Mouse (Mus musculus): ENCODE measurements around the gene Gm17374. TPM values are rescaled to one million over a fixed set of nuclear protein-coding genes. Genes with fewer than 3 reads are reported as not detected.
A peak's percentile ranks its signal among the peaks of the same experiment; 100 is the strongest.
"Not testable (repeated sequence)": the region's sequence is repeated elsewhere in the genome, so short reads cannot be mapped to it uniquely, and the experiment has no call there.

Gm17374 gene
- polyA plus RNA-seq (2014; fragmentation: Nextera tagmentation; extraction: Ambion mirVana), result not detected in 2 replicates

DNA sequence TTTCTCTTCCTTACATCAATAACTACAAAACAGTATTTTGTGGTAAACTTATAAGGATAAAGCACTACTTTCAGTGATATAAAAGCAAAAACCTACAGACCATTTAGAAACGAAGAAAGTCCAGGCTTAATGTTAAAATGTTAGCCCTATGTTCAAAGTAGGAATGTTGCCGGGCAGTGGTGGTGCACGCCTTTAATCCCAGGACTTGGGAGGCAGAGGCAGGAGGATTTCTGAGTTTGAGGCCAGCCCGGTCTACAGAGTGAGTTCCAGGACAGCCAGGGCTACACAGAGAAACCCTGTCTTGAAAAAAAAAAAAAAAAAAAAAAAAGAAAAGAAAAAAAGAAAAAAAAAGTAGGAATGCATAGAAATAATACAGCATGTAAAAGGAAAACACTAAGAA, at the start of gene Gm17374:
TSS of gene Gm17374 (plus strand) at position 301 of the 400 bp plus-strand sequence.
- not testable (repeated sequence) for H3K4me1 ChIP-seq (ENCODE audit: control insufficient read depth, insufficient read depth, low read length); H3K4me2 ChIP-seq (ENCODE audit: low read length); H3K4me3 ChIP-seq (ENCODE audit: low read depth, low read length); H3K9ac ChIP-seq (ENCODE audit: low read length); DNase-seq (ENCODE audit: low spot score); H3K27ac ChIP-seq (ENCODE audit: low read depth, low read length); H3K27me3 ChIP-seq (replicated peaks; ENCODE audit: control insufficient read depth, insufficient read depth, low read length); ATAC-seq; H3K9me3 ChIP-seq (replicated peaks; ENCODE audit: control insufficient read depth, low read length)
- WGBS, result 92% methylated on average over 4 of the region's 4 CpGs
- peaks cover 37% of the 10 kb centered on the region for H3K36me3 ChIP-seq (ENCODE audit: control insufficient read depth, insufficient read depth, low read length)

DNA sequence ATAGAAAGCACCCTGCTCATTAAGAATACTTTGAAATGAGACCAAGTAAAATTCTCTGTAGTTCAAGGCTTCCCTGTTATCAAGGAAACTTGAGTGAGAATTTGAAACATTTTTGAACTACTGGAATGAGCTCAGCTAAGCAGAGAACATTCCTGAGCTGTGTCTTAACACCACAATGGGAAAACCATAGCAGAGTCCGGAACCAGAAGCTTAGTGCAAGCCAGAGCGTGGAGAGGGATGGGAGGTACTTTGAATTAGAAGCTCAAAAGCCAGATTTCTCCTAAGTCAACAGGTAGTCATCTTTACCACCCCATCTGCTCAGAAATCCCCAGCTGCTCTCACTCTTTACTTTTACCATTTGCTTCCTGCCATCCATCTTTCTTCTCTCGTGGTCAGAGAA, 46.9 kb upstream of the Gm17374 start:
- H3K4me3 ChIP-seq (ENCODE audit: low read depth, low read length), result no peak overlapping the region
- ATAC-seq (no peak), DNase-seq (ENCODE audit: low spot score) (no peak)
- no peaks in the 10 kb centered on the region for H3K27me3 ChIP-seq (replicated peaks; ENCODE audit: control insufficient read depth, insufficient read depth, low read length)
- no peaks in the 10 kb centered on the region for H3K4me1 ChIP-seq (ENCODE audit: control insufficient read depth, insufficient read depth, low read length)
- no peaks in the 10 kb centered on the region for H3K9me3 ChIP-seq (replicated peaks; ENCODE audit: control insufficient read depth, low read length)
- H3K4me2 ChIP-seq (ENCODE audit: low read length), result no peak overlapping the region
- H3K9ac ChIP-seq (ENCODE audit: low read length), result no peak overlapping the region
- H3K36me3 ChIP-seq (ENCODE audit: control insufficient read depth, insufficient read depth, low read length), result no peaks in the 10 kb centered on the region
- 70% methylated on average over 3 of the region's 3 CpGs for WGBS
- no peak overlapping the region for H3K27ac ChIP-seq (ENCODE audit: low read depth, low read length)

DNA sequence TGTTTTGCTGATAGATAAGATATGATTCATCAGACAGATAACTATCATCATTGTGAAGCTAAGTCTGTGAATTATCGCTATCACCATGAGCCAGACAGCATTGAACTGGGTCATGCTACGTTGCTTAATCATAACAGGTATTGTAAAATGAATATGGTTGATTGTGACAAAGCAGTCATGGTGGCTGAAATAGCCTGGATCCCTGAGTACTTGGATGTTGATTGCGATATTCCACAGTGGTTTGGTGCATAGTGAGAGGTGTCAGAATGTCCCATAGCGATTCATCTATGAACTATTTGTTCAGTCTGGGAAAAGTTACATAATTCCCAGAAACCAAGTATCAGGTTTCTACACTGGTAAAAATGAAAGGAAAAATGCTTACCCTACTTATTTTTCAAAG, 44.2 kb upstream of the Gm17374 start:
- ATAC-seq, result no peak
- no peaks in the 10 kb centered on the region for H3K36me3 ChIP-seq (ENCODE audit: control insufficient read depth, insufficient read depth, low read length)

DNA sequence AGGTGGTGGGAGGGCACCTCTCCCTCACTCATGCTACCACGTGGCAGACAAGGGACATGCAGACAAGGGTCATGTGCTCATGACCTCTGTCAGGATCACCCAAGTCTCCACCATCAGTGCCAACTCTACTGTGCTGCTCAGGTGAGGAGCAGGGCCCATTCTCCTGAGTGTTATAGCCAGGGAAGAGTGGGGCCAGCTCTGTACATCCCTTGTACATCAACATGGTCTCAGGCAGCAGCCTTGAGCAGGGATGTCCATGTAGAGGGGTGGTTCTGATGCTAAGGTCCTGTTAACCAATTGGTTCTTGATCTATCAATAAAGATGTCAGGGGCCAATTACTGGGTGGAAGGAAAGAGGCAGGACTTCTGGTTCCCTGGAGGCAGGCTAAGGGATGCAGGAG, 42.9 kb upstream of the Gm17374 start:
- H3K4me2 ChIP-seq (ENCODE audit: low read length), result no peak overlapping the region

More for the DNA sequence above, 44.2 kb upstream of the Gm17374 start:
- WGBS, result 91% methylated on average over 4 of the region's 4 CpGs
- H3K4me3 ChIP-seq (ENCODE audit: low read depth, low read length), result no peak overlapping the region
- H3K27ac ChIP-seq (ENCODE audit: low read depth, low read length), result no peak overlapping the region
- no peak overlapping the region for H3K9ac ChIP-seq (ENCODE audit: low read length)
- H3K4me2 ChIP-seq (ENCODE audit: low read length), result no peak overlapping the region
- no peaks in the 10 kb centered on the region for H3K9me3 ChIP-seq (replicated peaks; ENCODE audit: control insufficient read depth, low read length)
- DNase-seq (ENCODE audit: low spot score), result no peak
- no peaks in the 10 kb centered on the region for H3K4me1 ChIP-seq (ENCODE audit: control insufficient read depth, insufficient read depth, low read length)
- H3K27me3 ChIP-seq (replicated peaks; ENCODE audit: control insufficient read depth, insufficient read depth, low read length), result no peaks in the 10 kb centered on the region

DNA sequence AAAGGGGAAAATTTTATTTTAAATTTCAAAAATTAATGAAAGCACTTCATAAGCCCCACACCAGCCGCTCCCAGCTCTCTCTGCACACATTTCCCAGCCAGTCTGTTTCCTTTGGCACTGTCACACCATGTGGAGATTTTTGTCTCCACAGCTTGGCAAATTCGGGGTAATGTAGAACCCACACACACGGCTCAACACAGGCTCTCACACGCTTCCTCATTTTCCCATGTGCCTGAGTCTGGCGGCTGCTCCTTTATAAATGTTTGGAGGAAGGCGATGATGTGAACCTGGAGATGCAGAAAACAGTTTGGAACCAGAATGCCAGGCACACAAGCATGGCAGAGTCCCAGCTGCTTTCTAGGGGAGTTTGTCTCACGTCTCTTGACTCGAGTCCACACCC, 38.0 kb upstream of the Gm17374 start:
- Histone ChIP-seq H3K4me1 (ENCODE audit: control insufficient read depth, insufficient read depth, low read length) (no peaks in the 10 kb centered on the region), H3K9ac (ENCODE audit: low read length) (no peak overlapping the region), H3K27me3 (replicated peaks; ENCODE audit: control insufficient read depth, insufficient read depth, low read length) (no peaks in the 10 kb centered on the region), H3K9me3 (replicated peaks; ENCODE audit: control insufficient read depth, low read length) (no peaks in the 10 kb centered on the region), H3K4me3 (ENCODE audit: low read depth, low read length) (no peak overlapping the region), H3K4me2 (ENCODE audit: low read length) (no peak overlapping the region), H3K36me3 (ENCODE audit: control insufficient read depth, insufficient read depth, low read length) (no peaks in the 10 kb centered on the region), H3K27ac (ENCODE audit: low read depth, low read length) (no peak overlapping the region)
- DNase-seq (ENCODE audit: low spot score) (peak; percentile 45), ATAC-seq (peak; percentile 57; the same call in 1 of the 2 replicates)
- WGBS, result 88% methylated on average over 8 of the region's 8 CpGs

More for the DNA sequence above, 42.9 kb upstream of the Gm17374 start:
- no peaks in the 10 kb centered on the region for H3K27me3 ChIP-seq (replicated peaks; ENCODE audit: control insufficient read depth, insufficient read depth, low read length)
- H3K4me3 ChIP-seq (ENCODE audit: low read depth, low read length), result no peak overlapping the region
- DNase-seq (ENCODE audit: low spot score) (no peak), ATAC-seq (no peak)
- no peak overlapping the region for H3K27ac ChIP-seq (ENCODE audit: low read depth, low read length)
- no peaks in the 10 kb centered on the region for H3K36me3 ChIP-seq (ENCODE audit: control insufficient read depth, insufficient read depth, low read length)
- 30% methylated on average over 1 of the region's 1 CpGs for WGBS
- H3K9ac ChIP-seq (ENCODE audit: low read length), result no peak overlapping the region
- no peaks in the 10 kb centered on the region for H3K9me3 ChIP-seq (replicated peaks; ENCODE audit: control insufficient read depth, low read length)
- H3K4me1 ChIP-seq (ENCODE audit: control insufficient read depth, insufficient read depth, low read length), result no peaks in the 10 kb centered on the region

DNA sequence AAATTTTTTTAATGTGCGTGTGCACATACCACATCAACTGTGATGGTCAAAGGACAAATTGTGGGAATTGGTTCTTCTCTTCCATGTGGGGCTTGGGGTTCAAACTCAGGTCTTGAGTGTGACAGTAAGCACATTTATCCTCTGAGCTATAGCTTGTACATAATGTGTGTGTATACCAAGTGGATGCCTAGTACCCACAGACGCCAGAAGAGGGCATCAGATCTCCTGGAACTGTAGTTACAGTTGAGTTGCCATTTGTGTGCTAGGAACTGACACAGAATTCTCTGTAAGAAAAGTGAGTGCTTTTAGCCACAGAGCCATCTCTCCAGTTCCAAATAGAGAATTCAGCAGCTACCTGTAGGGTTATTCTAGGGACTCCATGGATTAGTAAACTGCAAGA, 26.3 kb upstream of the Gm17374 start:
- no peaks in the 10 kb centered on the region for H3K9me3 ChIP-seq (replicated peaks; ENCODE audit: control insufficient read depth, low read length)
- no peak overlapping the region for H3K4me3 ChIP-seq (ENCODE audit: low read depth, low read length)
- H3K4me1 ChIP-seq (ENCODE audit: control insufficient read depth, insufficient read depth, low read length), result no peaks in the 10 kb centered on the region
- no peak overlapping the region for H3K9ac ChIP-seq (ENCODE audit: low read length)
- ATAC-seq (no peak), DNase-seq (ENCODE audit: low spot score) (no peak)
- H3K36me3 ChIP-seq (ENCODE audit: control insufficient read depth, insufficient read depth, low read length), result peaks cover 60% of the 10 kb centered on the region
- H3K27ac ChIP-seq (ENCODE audit: low read depth, low read length), result no peak overlapping the region
- H3K27me3 ChIP-seq (replicated peaks; ENCODE audit: control insufficient read depth, insufficient read depth, low read length), result no peaks in the 10 kb centered on the region
- H3K4me2 ChIP-seq (ENCODE audit: low read length), result no peak overlapping the region
- WGBS, result 84% methylated on average over 2 of the region's 2 CpGs

DNA sequence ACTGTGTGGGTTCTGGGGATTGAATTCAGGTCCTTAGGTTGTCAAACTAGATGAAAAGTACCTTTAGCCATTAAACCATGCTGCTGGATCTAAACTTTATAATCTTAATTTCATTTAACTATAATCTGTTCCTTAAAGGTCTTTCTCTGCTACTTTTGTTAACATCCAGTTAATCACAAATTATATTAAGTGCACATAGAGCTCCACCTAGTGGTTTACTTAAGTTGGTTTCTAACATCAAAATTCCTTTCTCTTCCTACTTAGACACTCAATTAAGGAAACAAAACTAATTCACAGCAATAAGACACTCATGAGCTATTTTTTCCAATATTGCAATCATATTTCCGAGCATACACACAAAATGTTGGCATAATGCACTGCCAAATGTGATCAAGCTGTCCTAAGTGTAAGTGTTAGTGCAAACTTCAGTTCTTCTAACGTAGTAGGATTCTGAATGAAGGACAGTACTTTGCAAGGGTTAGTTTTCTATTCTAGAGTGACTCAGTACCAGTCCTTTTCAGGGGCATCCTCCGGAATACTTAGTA, 7.4 kb downstream of the Gm17374 start:
- H3K9ac ChIP-seq (ENCODE audit: low read length), result no peak overlapping the region
- no peak overlapping the region for H3K4me3 ChIP-seq (ENCODE audit: low read depth, low read length)
- H3K9me3 ChIP-seq (replicated peaks; ENCODE audit: control insufficient read depth, low read length), result no peaks in the 10 kb centered on the region
- no peak overlapping the region for H3K27ac ChIP-seq (ENCODE audit: low read depth, low read length)
- peak; percentile 77 for DNase-seq (ENCODE audit: low spot score)
- 82% methylated on average over 3 of the region's 3 CpGs for WGBS
- ATAC-seq, result no peak
- no peaks in the 10 kb centered on the region for H3K4me1 ChIP-seq (ENCODE audit: control insufficient read depth, insufficient read depth, low read length)
- H3K36me3 ChIP-seq (ENCODE audit: control insufficient read depth, insufficient read depth, low read length), result peaks cover 45% of the 10 kb centered on the region
- no peaks in the 10 kb centered on the region for H3K27me3 ChIP-seq (replicated peaks; ENCODE audit: control insufficient read depth, insufficient read depth, low read length)
- no peak overlapping the region for H3K4me2 ChIP-seq (ENCODE audit: low read length)

DNA sequence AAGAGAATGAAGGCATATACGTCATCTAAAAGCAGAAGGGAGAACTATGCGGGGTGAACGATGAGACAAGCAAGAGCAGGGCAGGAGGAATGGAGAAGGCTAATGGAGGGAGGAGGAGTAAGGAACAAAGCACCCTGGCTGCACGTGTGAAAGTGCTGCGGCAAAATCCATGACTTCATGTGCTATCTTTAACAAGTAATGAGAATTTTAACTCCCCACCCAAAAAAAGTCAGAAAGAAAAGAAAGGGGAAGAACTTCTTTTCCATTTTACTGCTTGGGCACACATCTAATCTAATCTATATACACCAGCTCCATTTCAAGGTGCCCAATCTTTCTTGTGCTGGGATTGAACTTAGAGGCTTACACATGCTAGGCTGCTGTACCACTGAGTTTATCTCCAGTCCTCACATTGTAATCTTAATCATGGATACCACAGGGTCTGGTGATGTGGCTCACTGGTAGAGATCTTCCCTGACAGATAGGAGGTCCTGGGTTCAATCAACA, 11.6 kb downstream of the Gm17374 start:
- no peak for DNase-seq (ENCODE audit: low spot score)
- Histone ChIP-seq H3K4me2 (ENCODE audit: low read length) (no peak overlapping the region), H3K4me3 (ENCODE audit: low read depth, low read length) (no peak overlapping the region), H3K9me3 (replicated peaks; ENCODE audit: control insufficient read depth, low read length) (no peaks in the 10 kb centered on the region), H3K27ac (ENCODE audit: low read depth, low read length) (no peak overlapping the region), H3K9ac (ENCODE audit: low read length) (no peak overlapping the region), H3K4me1 (ENCODE audit: control insufficient read depth, insufficient read depth, low read length) (no peaks in the 10 kb centered on the region), H3K36me3 (ENCODE audit: control insufficient read depth, insufficient read depth, low read length) (peaks cover 40% of the 10 kb centered on the region), H3K27me3 (replicated peaks; ENCODE audit: control insufficient read depth, insufficient read depth, low read length) (no peaks in the 10 kb centered on the region)
- ATAC-seq, result no peak
- 95% methylated on average over 5 of the region's 5 CpGs for WGBS

DNA sequence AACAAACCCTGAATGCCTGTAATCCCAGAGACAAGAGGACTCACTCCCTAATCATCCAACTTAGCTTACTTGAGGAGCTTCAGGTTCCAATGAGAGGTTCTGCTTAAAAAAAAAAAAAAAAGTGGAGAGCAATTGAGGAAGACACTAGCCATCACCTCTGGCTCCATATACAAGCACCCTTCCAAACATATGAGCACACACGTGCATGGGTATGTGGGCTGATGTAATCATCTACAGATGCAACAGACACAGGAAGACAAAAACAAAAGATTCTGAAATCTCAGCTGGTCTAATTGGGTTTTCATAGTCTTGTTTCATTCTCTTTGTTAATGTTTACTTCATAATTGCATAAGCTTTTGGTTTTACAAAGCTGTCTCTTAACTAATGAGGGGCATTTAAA, 17.2 kb downstream of the Gm17374 start:
- 81% methylated on average over 1 of the region's 1 CpGs for WGBS
- Histone ChIP-seq H3K9ac (ENCODE audit: low read length) (no peak overlapping the region), H3K4me3 (ENCODE audit: low read depth, low read length) (no peak overlapping the region), H3K4me2 (ENCODE audit: low read length) (no peak overlapping the region), H3K36me3 (ENCODE audit: control insufficient read depth, insufficient read depth, low read length) (peaks cover 20% of the 10 kb centered on the region), H3K27ac (ENCODE audit: low read depth, low read length) (no peak overlapping the region), H3K9me3 (replicated peaks; ENCODE audit: control insufficient read depth, low read length) (no peaks in the 10 kb centered on the region), H3K4me1 (ENCODE audit: control insufficient read depth, insufficient read depth, low read length) (peaks cover 10% of the 10 kb centered on the region; the same call in 1 of the 2 replicates), H3K27me3 (replicated peaks; ENCODE audit: control insufficient read depth, insufficient read depth, low read length) (no peaks in the 10 kb centered on the region)
- DNase-seq (ENCODE audit: low spot score), result no peak
- no peak for ATAC-seq
